In the genomic region with DNA sequence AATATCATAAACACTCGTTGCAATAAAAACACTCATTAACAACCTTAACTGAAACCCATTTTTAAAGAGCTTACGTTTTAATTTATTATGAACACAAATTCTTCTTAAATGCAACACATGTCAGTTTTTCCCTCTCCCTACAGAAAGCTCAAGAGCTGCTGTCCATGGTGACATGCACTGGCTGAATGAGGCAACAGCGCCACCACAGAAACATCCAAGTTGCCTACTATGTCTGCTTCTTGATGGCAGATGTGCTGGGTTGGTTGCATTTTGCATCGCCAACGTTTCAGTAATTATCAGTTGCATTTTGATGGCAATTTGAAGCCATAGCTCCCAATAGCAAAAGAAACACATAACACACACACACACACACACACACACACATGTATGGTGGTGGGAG, we compare ENCODE assay signal across 8 mouse cellular contexts. TPM values are rescaled to one million over a fixed set of nuclear protein-coding genes. Genes with fewer than 3 reads are reported as not detected.
DNase-seq lines count a peak whose midpoint lies in the region; ATAC-seq and TF ChIP-seq lines count a peak whose summit lies in the region.

No protein-coding gene starts in this region.

- peak; percentile 36; the same call in 1 of the 2 replicates for TF ChIP-seq CTCF in heart, postnatal 0 days (IDR thresholded peaks at IDR 0.05; ENCODE audit: low read depth)

- peaks cover 40% of the 10 kb centered on the region for H3K27me3 ChIP-seq in heart, postnatal 0 days (ENCODE audit: control insufficient read depth, insufficient read depth, low read length)
- H3K27me3 ChIP-seq in forebrain, embryonic 14.5 days (replicated peaks; ENCODE audit: control insufficient read depth, insufficient read depth, low read length): no peaks in the 10 kb centered on the region

- H3K4me1 ChIP-seq in heart, postnatal 0 days (ENCODE audit: control insufficient read depth, insufficient read depth): no peaks in the 10 kb centered on the region; the same call in 1 of the 2 replicates
- H3K4me1 ChIP-seq in forebrain, embryonic 14.5 days (ENCODE audit: control insufficient read depth, insufficient read depth, low read length): peaks cover 3% of the 10 kb centered on the region; the same call in 1 of the 2 replicates

- no peak for TF ChIP-seq EP300 in heart, postnatal 0 days (IDR thresholded peaks at IDR 0.05; ENCODE audit: low read depth)

- H3K36me3 ChIP-seq in heart, postnatal 0 days (replicated peaks; ENCODE audit: control insufficient read depth, insufficient read depth, low read length): no peaks in the 10 kb centered on the region
- H3K36me3 ChIP-seq in forebrain, embryonic 14.5 days (ENCODE audit: control insufficient read depth, insufficient read depth, low read length): no peaks in the 10 kb centered on the region

- no peak for DNase-seq in heart, postnatal 0 days (ENCODE audit: low spot score)
- no peak for DNase-seq in heart, adult 11 months
- DNase-seq in cerebellum, adult 11-12 months: peak; percentile 60
- peak; percentile 88 for DNase-seq in forebrain, embryonic 14.5 days (ENCODE audit: low spot score)
- DNase-seq in left cerebral cortex, postnatal 36 days (ENCODE audit: low spot score in 2 of 2): peak; percentile 55 to 65
- peak; percentile 82 for DNase-seq in right cerebral cortex, adult 18-20 months
- DNase-seq in ovary, postnatal 36 days (ENCODE audit: low spot score): no peak
- no peak for DNase-seq in spleen, adult 18-20 months

- no peak overlapping the region for H3K27ac ChIP-seq in heart, postnatal 0 days (ENCODE audit: low read depth)
- no peak overlapping the region for H3K27ac ChIP-seq in forebrain, embryonic 14.5 days (ENCODE audit: low read depth, low read length)

- WGBS in heart, postnatal 0 days: 12% methylated on average over 5 of the region's 5 CpGs
- 6% methylated on average over 5 of the region's 5 CpGs for WGBS in forebrain, embryonic 14.5 days

- no peaks in the 10 kb centered on the region; the same call in 1 of the 2 replicates for H3K9me3 ChIP-seq in heart, postnatal 0 days (replicated peaks; ENCODE audit: control insufficient read depth, low read length)
- H3K9me3 ChIP-seq in forebrain, embryonic 14.5 days (replicated peaks; ENCODE audit: control insufficient read depth, low read length): no peaks in the 10 kb centered on the region

- no peak overlapping the region for H3K9ac ChIP-seq in heart, postnatal 0 days (replicated peaks; ENCODE audit: low read depth, low read length)
- H3K9ac ChIP-seq in forebrain, embryonic 14.5 days (ENCODE audit: low read length): peak overlapping the region; percentile 87

- intact Hi-C loops in left cerebral cortex, postnatal 36 days (cut with DNase I): loop anchor here (5.0 to 10.0 kb wide), 6 partner anchors 39 to 804 kb away; no protein-coding TSS in a partner anchor

- no peak for ATAC-seq in heart, postnatal 0 days (ENCODE audit: insufficient read depth, low read depth)
- ATAC-seq in forebrain, embryonic 14.5 days: 0 out of 2 replicates have a peak, but pooled peaks have one; percentile 16

- no peak overlapping the region for H3K4me2 ChIP-seq in heart, postnatal 0 days (ENCODE audit: low read depth, low read length)
- H3K4me2 ChIP-seq in forebrain, embryonic 14.5 days (ENCODE audit: low read length): peak overlapping the region; percentile 83

- H3K4me3 ChIP-seq in heart, postnatal 0 days (ENCODE audit: low read depth, low read length): no peak overlapping the region
- peak overlapping the region; percentile 56 for H3K4me3 ChIP-seq in forebrain, embryonic 14.5 days (ENCODE audit: low read depth, low read length)

RNA-seq across cellular contexts. Expression of a gene that starts 2.4 kb away (rescaled TPM):
- 0.11 TPM in 1 of 2 replicates, not detected in the other for total RNA-seq in heart, postnatal 0 days (2014; rRNA removed; ENCODE audit: low replicate concordance)
- polyA plus RNA-seq in heart, postnatal 0 days (2015; fragmentation: Nextera tagmentation; extraction: Ambion mirVana): 0.07 TPM in 1 of 2 replicates, not detected in the other
- polyA plus RNA-seq in forebrain, embryonic 14.5 days (2014; fragmentation: Nextera tagmentation; extraction: Ambion mirVana): 153 and 183 TPM in 2 replicates
- total RNA-seq in left cerebral cortex, postnatal 36 days (2021): 100 to 1,000 TPM; 479 to 544 TPM

Comparison
In these comparisons a context has a peak if more than half of its experiments do, and no peak if none do; other contexts are left out.
1. DNase-seq: peak in cerebellum, adult 11-12 months (single experiment), forebrain, embryonic 14.5 days (single experiment), left cerebral cortex, postnatal 36 days (2 of 2) and right cerebral cortex, adult 18-20 months (single experiment); none in heart, postnatal 0 days (single experiment), heart, adult 11 months (single experiment), ovary, postnatal 36 days (single experiment) and spleen, adult 18-20 months (0 of 2).
2. RNA of a gene that starts 2.4 kb away (total RNA-seq): 479 to 544 TPM in left cerebral cortex, postnatal 36 days; 0.11 TPM in heart, postnatal 0 days; every median in the first group is over 100 times any median in the second.